Mouse (Mus musculus): Measurements from ENCODE around the gene Gm45799. TPM values are rescaled to one million over a fixed set of nuclear protein-coding genes. Genes with fewer than 3 reads are reported as not detected.

The Gm45799 gene
- total and polyA plus RNA-seq, 3 experiments, result 67.2 to 109 TPM; not detected in 1

GRCm38 (mm10) chr7:105650639-105651435 lies 10.5 kb downstream of the Gm45799 start, which contains the start of gene Dnhd1:
Gene Dnhd1 (plus strand): TSS chr7:105650827.
- no peaks in the 10 kb centered on the region for H3K4me1 ChIP-seq (ENCODE audit: control insufficient read depth in 1 of 2, insufficient read depth in 2 of 2, low read length in 2 of 2)
- H3K9ac ChIP-seq (ENCODE audit: control insufficient read depth, low read depth, low read length, poor library complexity, severe bottlenecking), result no peak within 1 kb of the TSS
- H3K27ac ChIP-seq (ENCODE audit: control insufficient read depth, low read depth, low read length), result no peak within 1 kb of the TSS
- no peaks in the 10 kb centered on the region for H3K9me3 ChIP-seq (replicated peaks; ENCODE audit: insufficient read depth, low read length)
- no peaks in the 10 kb centered on the region; a peak in 1 of 4 replicates for H3K36me3 ChIP-seq (ENCODE audit: control insufficient read depth in 1 of 2, insufficient read depth in 2 of 2, low read length in 2 of 2)
- H3K79me2 ChIP-seq (ENCODE audit: control insufficient read depth, insufficient read depth, low read length, poor library complexity), result no peaks in the 10 kb centered on the region
- TF ChIP-seq CTCF (IDR thresholded peaks at IDR 0.05 in 2 of 3, conservative IDR thresholded peaks at IDR 0.05 in 1 of 3; ENCODE audit: control insufficient read depth in 1 of 3, insufficient read depth in 1 of 3, low read depth in 2 of 3, low read length in 3 of 3, poor library complexity in 1 of 3, severe bottlenecking in 1 of 3) (peak; percentile 36 to 52 (median 42)), SMC3 (IDR thresholded peaks at IDR 0.05; ENCODE audit: low read depth, low read length) (peak; percentile 48), RCOR1 (IDR thresholded peaks at IDR 0.05; ENCODE audit: low read depth, low read length) (no peak)
- DNase-seq (ENCODE audit: low read depth, low spot score), result peak; percentile 57
- no peaks in the 10 kb centered on the region for H3K27me3 ChIP-seq (ENCODE audit: control insufficient read depth in 1 of 2, insufficient read depth in 2 of 2, low read length in 2 of 2)
- H3K4me3 ChIP-seq (ENCODE audit: control insufficient read depth in 1 of 2, insufficient read depth in 1 of 2, low read depth in 2 of 2, low read length in 2 of 2), result no peak within 1 kb of the TSS

- Histone ChIP-seq H3K79me2 (ENCODE audit: control insufficient read depth, insufficient read depth, low read length, poor library complexity) (no peaks in the 10 kb centered on the region), H3K27ac (ENCODE audit: control insufficient read depth, low read depth, low read length) (no peak overlapping the region), H3K9ac (ENCODE audit: control insufficient read depth, low read depth, low read length, poor library complexity, severe bottlenecking) (no peak overlapping the region), H3K36me3 (ENCODE audit: control insufficient read depth in 1 of 2, insufficient read depth in 2 of 2, low read length in 2 of 2) (peaks cover 0 to 1% of the 10 kb centered on the region in 2 experiments; a peak in 2 of 4 replicates), H3K9me3 (replicated peaks; ENCODE audit: insufficient read depth, low read length) (no peaks in the 10 kb centered on the region), H3K27me3 (ENCODE audit: control insufficient read depth in 1 of 2, insufficient read depth in 2 of 2, low read length in 2 of 2) (no peaks in the 10 kb centered on the region), H3K4me1 (ENCODE audit: control insufficient read depth in 1 of 2, insufficient read depth in 2 of 2, low read length in 2 of 2) (peaks cover 0 to 5% of the 10 kb centered on the region in 2 experiments; a peak in 1 of 4 replicates), H3K4me3 (ENCODE audit: control insufficient read depth in 1 of 2, insufficient read depth in 1 of 2, low read depth in 2 of 2, low read length in 2 of 2) (no peak overlapping the region)
- TF ChIP-seq MEF2A (IDR thresholded peaks at IDR 0.05; ENCODE audit: extremely low read depth, insufficient replicate concordance, low read depth, low read length, poor library complexity, severe bottlenecking) (no peak), ZC3H11A (IDR thresholded peaks at IDR 0.05; ENCODE audit: low read depth, low read length) (no peak), MXI1 (IDR thresholded peaks at IDR 0.05; ENCODE audit: low read depth, low read length) (no peak), BHLHE40 (IDR thresholded peaks at IDR 0.05; ENCODE audit: borderline replicate concordance, low read depth, low read length) (no peak), USF1 (IDR thresholded peaks at IDR 0.05; ENCODE audit: low read depth, low read length) (no peak), MYB (IDR thresholded peaks at IDR 0.05; ENCODE audit: low read depth, low read length) (no peak), ELF1 (IDR thresholded peaks at IDR 0.05; ENCODE audit: low read depth, low read length) (no peak)
- no peak for DNase-seq (ENCODE audit: low read depth, low spot score)
These were observed 45.3 kb downstream of the Gm45799 start for GRCm38 (mm10) chr7:105685541-105686197.

- no peak overlapping the region for H3K4me3 ChIP-seq (ENCODE audit: control insufficient read depth in 1 of 2, insufficient read depth in 1 of 2, low read depth in 2 of 2, low read length in 2 of 2)
- peak; percentile 71 for DNase-seq (ENCODE audit: low read depth, low spot score)
- H3K27ac ChIP-seq (ENCODE audit: control insufficient read depth, low read depth, low read length), result no peak overlapping the region
- H3K27me3 ChIP-seq (ENCODE audit: control insufficient read depth in 1 of 2, insufficient read depth in 2 of 2, low read length in 2 of 2), result no peaks in the 10 kb centered on the region
- no peaks in the 10 kb centered on the region for H3K9me3 ChIP-seq (replicated peaks; ENCODE audit: insufficient read depth, low read length)
- H3K79me2 ChIP-seq (ENCODE audit: control insufficient read depth, insufficient read depth, low read length, poor library complexity), result no peaks in the 10 kb centered on the region
- TF ChIP-seq ETS1 (IDR thresholded peaks at IDR 0.05; ENCODE audit: low read depth, low read length) (0 out of 2 replicates have a peak, but pooled peaks have one; percentile 26), RCOR1 (IDR thresholded peaks at IDR 0.05; ENCODE audit: low read depth, low read length) (peak; percentile 69), POLR2AphosphoS2 (IDR thresholded peaks at IDR 0.05; ENCODE audit: low read length) (no peak), EP300 (IDR thresholded peaks at IDR 0.05; ENCODE audit: low read depth in 1 of 2, low read length in 2 of 2) (peak; percentile 46 to 82; a peak in 3 of 4 replicates), ELF1 (IDR thresholded peaks at IDR 0.05; ENCODE audit: low read depth, low read length) (no peak), GATA1 (IDR thresholded peaks at IDR 0.05; ENCODE audit: low read depth, low read length) (peak; percentile 66), NELFE (IDR thresholded peaks at IDR 0.05; ENCODE audit: low read depth, low read length) (no peak)
- H3K9ac ChIP-seq (ENCODE audit: control insufficient read depth, low read depth, low read length, poor library complexity, severe bottlenecking), result no peak overlapping the region
- H3K36me3 ChIP-seq (ENCODE audit: control insufficient read depth in 1 of 2, insufficient read depth in 2 of 2, low read length in 2 of 2), result peaks cover 0 to 9% of the 10 kb centered on the region in 2 experiments; a peak in 2 of 4 replicates
- peaks cover 0 to 8% of the 10 kb centered on the region in 2 experiments; a peak in 1 of 4 replicates for H3K4me1 ChIP-seq (ENCODE audit: control insufficient read depth in 1 of 2, insufficient read depth in 2 of 2, low read length in 2 of 2)
These were observed 50.5 kb downstream of the Gm45799 start for GRCm38 (mm10) chr7:105690875-105691274.
